Mouse (Mus musculus) retina, postnatal 1 day (tissue): Measurements from ENCODE around the gene Lrch1.
A peak's percentile ranks its signal among the peaks of the same experiment; 100 is the strongest.

ENCODE experiments used
- DNase-seq: peaks from one replicate; pipeline ENCODE4 v3.0.0-alpha.2; 2012

The Lrch1 gene

DNA sequence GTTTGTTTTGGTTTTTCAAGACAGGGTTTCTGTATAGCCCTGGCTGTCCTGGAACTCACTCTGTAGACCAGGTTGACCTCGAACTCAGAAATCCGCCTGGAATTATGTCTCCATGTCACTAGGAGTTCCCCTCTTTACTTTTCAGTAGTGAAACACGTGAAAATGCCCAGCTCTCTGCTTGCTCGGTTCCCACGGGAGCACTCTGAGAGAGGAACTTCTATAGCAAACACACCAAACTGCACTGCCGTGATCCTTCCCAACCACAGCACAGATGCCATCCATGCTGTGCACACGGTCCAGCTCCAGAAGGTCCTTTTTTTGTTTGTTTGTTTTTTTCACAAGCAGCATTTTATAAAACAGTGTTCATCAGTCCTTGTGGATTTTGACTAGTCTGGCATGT, 28.5 kb downstream of the Lrch1 start:
- no peak for DNase-seq

- DNase-seq: no peak
These were observed 29.1 kb downstream of the Lrch1 start for GRCm38 (mm10) chr14:74918521-74919103.

GRCm38 (mm10) chr14:74917504-74918124, 30.1 kb downstream of the Lrch1 start:
- no peak for DNase-seq

DNA sequence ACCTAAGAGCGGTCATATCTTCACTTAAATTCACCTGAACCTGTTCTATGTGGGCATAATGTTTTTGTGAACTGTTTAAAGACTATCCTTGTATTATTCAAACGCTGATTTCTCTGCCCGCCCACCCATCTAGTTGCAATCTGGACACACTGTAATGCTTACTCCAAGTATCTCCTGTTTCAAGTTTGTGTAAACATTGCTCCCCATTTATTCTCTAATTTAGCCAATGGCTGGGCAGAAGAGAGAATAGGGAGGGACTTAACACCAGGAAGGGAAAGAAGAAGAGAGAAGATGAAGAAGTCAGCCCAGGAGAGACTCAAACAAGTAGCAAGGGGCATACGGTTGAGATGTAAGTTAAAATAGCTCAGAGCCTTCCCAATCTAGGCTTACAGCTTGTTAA, 31.0 kb downstream of the Lrch1 start:
- DNase-seq: no peak

DNA sequence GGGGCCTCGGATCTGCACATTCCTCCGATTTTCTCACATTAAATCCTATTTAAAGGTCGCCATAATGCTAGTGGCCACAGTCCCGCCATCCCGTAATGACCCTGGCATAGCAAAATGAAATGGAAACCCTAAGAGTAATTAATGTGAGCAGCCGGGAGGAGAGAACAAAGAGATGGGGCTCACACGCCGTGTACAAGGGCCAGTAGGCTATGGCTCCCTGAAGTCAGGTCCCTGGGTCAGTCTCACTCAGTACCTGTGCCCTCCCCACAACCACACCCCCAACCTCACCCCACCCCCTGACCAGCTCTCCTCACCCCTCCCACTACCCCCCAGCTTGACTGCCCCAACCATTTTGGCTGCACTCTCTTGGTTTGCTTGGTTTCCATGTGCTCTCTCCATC, 31.6 kb downstream of the Lrch1 start:
- peak; percentile 19 for DNase-seq

DNA sequence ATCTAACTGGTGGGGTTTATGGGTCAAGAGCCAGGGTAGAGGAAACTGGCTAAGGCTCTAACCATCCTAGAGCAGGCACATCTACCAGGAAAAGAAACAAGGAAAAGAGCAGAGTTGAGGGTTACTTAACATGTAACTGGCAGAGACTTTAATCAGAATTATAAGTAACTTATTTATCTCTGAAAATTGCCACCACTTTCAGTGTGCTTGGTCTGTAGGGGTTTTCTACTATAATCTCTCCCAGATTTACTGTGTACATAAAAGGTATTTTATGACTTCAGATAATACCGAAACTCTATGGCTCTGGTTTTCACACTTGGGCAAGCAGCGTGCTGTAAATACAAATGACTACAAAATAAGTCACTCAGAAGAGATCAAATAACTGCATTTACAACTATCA, 32.0 kb downstream of the Lrch1 start:
- DNase-seq: no peak

DNA sequence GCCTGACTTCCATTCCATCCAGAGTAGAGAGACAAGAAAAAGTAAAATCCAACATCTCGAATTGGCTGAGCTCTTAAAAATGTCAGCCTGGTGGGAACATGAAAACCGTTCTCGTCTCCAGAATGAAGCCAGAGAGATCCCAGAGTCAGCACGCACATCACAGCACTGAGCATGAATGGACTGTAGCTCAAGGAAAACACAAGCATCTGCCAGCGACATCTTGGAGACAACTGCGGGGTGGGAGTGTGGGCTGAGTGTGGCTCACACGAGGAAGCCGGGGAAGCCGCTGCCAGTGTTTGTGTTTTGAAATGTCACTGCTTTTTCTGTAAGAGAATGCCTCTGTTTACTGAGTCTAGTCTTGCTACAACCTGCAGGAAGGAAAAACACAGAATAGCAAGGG, 32.7 kb downstream of the Lrch1 start:
- no peak for DNase-seq

DNA sequence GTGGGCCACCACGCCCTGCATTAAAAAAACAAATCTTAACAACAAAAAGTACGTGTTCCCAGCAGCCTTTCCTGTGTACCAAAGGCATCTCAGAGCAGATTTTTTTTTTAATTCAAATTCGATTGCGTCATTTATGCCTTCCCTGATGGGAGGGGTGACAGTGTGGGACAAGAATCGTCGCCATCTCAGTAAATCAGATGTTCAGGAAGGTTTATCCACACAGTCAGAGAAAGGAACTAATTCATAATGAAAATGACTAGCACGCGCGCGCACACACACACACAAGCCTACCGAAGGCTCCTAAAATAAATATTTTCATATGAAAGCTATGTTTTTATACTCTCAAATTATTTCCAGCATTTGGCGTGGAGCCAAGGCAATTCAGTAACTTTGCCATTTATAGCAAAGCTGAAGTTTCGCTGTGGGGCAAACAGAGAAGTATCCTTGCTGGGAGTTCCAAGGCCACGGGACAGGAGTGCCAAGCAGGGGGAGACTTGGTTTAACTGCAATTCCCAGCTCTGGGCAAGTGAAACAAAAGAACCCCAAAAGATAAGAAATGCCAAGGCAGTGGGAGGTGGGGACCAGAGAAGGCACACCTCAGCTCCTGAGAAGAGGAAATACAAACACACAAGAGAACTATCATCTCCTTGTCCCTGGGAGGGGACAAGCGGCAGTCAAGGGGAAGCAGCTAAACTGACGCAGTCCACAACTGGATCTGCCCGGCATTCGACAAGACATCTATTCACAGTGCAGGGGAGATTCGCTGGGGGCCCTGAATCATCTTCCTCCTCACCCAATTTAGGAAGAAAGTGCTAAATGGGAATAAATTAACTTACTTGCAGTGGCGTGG, 34.1 kb downstream of the Lrch1 start:
- DNase-seq: no peak

DNA sequence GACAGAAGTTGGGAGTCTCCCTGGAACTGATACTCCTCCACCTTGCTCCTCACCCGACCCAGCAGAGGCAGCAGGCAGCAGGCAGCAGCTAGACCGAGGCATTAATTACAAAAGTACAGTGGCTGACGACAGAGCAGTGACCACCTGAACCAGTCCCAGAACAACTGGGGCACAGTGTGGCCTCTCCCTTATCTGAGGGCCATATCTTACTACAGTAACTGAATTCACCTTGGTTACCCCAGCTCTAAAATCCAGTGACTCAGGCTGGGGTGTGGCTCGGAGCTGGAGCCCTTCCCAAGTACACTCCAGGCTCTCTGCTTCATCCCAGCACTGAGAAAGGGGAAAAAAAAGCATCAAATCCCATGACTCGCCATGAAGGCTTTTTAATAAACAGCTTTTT, 37.3 kb downstream of the Lrch1 start:
- no peak for DNase-seq

DNA sequence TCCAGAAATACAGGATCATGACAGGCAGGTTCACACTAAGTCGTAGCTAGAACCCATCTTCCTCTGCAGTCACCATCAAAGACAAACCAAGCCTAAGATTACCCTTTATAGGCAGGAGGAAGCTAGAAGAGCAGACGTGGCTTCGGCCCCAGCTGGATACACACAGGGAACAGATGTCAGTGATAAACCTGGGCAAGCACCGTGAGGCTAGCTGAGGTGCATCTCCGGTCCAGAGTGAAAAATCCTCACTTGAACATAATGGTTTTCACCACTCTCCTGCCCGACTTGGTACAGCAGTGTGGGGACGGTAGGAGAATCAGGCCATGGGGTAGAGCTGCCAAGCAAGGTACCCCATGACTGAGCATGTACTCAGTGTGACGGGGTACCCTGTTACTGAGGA, 38.7 kb downstream of the Lrch1 start:
- DNase-seq: no peak

DNA sequence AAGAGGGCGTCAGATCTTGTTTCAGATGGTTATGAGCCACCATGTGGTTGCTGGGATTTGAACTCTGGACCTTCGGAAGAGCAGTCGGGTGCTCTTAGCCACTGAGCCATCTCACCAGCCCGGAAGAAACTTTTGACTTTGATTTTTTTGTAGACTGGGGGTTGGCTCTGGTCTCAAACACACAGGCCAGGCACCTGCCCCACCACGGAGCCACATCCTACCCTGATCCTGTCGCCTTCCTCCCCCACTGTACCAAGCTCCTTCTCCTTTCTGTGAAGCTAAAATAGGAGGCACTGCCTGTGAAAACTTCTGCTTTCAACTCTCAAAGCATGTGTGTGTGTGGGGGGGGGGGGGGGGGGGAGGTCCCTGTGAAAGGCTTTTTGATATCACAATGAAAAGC, 39.4 kb downstream of the Lrch1 start:
- no peak for DNase-seq

GRCm38 (mm10) chr14:74907706-74908105, 40.0 kb downstream of the Lrch1 start:
- DNase-seq: no peak

DNA sequence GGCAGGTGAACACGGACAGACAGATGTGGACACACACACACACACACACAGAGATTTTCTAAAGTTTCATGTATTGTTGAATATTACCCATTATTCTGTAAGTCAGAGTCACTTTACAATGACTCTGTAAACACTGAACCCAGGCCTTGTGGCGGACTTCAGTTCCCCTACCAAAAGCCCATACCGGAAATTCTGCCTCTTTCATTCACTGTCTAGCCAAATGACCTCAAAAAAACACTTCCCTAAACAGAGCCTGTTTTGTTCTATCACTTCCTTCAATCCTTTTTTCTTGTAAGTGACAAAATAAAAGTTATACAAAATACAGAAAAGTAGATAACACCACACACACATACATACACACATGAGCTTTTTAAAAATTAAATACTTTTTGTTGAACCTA, 41.7 kb downstream of the Lrch1 start:
- no peak for DNase-seq

- no peak for DNase-seq
These were observed 43.2 kb downstream of the Lrch1 start for GRCm38 (mm10) chr14:74904442-74904841.

GRCm38 (mm10) chr14:74903047-74903446, 44.6 kb downstream of the Lrch1 start:
- no peak for DNase-seq

- no peak for DNase-seq
These were observed 46.8 kb downstream of the Lrch1 start for GRCm38 (mm10) chr14:74900705-74901369.

DNA sequence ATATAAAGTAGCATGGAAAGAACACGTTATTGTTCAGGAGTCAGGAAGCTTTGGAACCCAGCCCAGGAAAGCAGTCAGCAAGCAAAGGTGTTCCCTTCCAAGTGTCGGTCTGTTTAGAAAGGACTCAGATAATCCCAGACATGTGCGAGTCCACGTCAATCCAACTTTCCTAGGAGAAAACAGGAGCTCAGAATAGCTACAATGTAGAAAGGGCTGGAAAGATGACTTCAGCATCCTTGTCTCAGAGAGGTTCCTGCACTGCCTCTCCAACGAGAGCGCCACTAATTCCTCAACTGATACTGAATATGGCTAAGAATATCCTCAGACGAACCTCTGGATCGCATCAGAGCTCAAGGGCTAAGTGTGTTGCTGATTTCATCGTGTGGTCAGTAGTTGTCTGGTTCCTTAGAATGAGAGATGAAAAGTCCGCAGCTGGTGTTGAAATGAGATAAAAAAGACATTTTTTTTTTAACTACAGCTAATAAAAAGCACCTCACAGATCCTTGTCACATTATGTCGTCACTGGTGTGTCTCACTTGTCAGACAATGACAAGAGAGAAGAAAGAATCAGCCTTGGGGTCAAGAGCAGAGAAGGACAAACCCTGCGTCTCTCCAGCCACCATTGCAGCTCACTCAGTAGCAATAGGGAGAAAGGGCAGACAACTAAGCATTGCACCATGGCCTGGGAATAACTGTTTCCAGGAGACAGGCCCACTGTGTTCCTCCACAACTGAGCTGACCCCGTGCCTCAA, 47.5 kb downstream of the Lrch1 start:
- DNase-seq: no peak

DNA sequence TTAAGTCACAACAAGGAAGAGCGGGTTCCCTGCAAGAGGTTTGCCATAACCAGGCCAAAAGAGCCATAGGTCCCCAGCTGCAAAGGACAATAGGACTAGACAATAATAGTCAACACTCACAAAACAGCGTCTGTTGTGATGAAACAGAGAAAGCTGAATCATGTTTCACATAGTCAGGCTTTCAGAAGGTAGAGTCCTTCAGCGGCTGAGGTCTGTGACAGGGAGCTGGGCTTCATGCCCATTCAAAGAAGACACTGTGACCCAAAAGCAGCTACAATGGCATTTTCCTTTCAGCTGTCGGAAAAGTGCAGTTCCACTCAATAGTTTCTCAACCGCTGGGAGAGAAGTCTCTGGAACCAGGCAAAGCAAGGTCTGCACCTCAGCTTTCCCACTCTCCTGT, 48.7 kb downstream of the Lrch1 start:
- DNase-seq: no peak

GRCm38 (mm10) chr14:74893693-74894092, 54.0 kb downstream of the Lrch1 start:
- DNase-seq: no peak

DNA sequence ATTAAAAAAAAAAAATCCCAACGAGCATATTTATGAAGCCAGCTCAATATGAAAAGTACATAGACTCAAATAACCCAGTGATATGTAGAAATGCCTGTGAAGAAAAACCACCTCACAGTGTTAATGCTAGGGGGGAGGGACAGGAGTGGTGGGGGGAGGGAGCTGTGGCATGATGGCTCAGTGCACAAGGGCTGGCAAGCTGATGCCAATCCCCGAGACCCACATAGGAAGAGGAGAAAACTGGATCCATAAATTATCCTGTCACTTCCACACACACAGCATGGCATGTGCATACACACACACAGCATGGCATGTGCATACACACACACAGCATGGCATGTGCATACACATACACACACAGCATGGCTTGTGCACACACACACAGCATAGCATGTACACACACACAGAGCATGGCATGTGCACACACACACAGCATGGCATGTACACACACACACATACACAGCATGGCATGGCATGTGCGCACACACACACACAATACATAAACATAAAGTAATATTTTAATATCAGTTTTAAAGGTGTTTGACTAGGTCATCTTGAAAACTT, 54.5 kb downstream of the Lrch1 start:
- DNase-seq: no peak

DNA sequence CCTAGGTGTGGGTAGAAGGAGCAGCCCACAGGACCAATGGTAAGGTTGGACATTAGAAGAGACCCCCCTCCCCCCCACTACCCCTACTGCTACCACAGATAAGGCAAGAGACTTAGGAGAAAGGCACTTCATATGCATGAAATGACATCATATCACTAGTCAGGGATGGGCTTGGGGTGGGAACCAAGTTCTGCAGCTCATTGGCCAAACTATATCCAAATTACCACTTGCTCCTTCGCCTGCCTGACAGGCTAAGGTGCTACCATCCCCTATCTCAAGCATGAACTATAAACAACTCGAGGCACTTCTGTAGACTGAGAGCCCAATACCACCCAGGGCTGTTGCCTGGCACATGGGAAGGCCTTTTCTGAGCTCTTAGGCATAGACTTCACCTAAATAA, 58.4 kb downstream of the Lrch1 start:
- DNase-seq: no peak

- no peak for DNase-seq
These were observed 59.6 kb downstream of the Lrch1 start for GRCm38 (mm10) chr14:74888103-74888502.

DNA sequence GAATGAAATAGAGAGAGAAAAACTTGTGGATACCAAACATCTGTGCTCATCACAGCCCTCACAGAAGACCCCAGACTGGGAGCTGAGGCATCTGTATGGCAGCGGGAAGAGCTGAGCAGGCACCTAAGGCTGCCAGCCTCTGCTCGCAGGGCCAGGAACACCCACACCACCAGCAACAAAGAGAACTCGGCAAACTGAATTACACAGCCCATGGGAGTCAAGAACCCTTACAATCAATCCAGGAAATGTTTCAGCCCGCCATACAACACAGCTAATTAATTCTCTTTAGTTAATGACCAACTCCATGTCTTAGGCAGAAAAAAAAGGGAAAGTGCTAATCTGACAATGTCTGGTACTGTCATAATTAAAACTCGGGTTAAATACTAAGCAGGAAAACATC, 61.2 kb downstream of the Lrch1 start:
- DNase-seq: no peak
